Mouse (Mus musculus) intestine, embryonic 14.5 days (tissue): Measurements from ENCODE around the gene Scube3. TPM values are rescaled to one million over a fixed set of nuclear protein-coding genes. Genes with fewer than 3 reads are reported as not detected.
A peak's percentile ranks its signal among the peaks of the same experiment; 100 is the strongest.

ENCODE experiments used
- ATAC-seq: fragments of 200-750 bp; cut with Nextera tagmentation; replicated peaks from 2 replicates; pipeline ENCODE4 v1.8.0; 2017; ENCODE audit warnings: low read depth, moderate number of reproducible peaks, moderate TSS enrichment, moderate library complexity; ENCODE audit not compliant: low FRiP score, low TSS enrichment
- DNase-seq: peaks from one replicate; pipeline ENCODE4 v3.0.0-alpha.2; 2018; ENCODE audit warnings: low spot score
- H3K27ac ChIP-seq: fragments of 300-500 bp; sonication (generic); 2 replicates; pipeline ENCODE4 v1.5.1; 2014; ENCODE audit warnings: low read depth, mild to moderate bottlenecking, control low read depth
- H3K27me3 ChIP-seq: fragments of 300-500 bp; sonication (generic); replicated peaks from 2 replicates; pipeline ENCODE4 v1.6.1; 2014; ENCODE audit warnings: low read length, control low read depth; ENCODE audit not compliant: control insufficient read depth, insufficient read depth
- H3K36me3 ChIP-seq: fragments of 300-500 bp; sonication (generic); 2 replicates; pipeline ENCODE4 v1.6.1; 2014; ENCODE audit warnings: low read length, control low read depth; ENCODE audit not compliant: control insufficient read depth, insufficient read depth
- H3K4me1 ChIP-seq: fragments of 300-500 bp; sonication (generic); replicated peaks from 2 replicates; pipeline ENCODE4 v1.6.1; 2014; ENCODE audit warnings: low read length, control low read depth, mixed read lengths; ENCODE audit not compliant: control insufficient read depth, insufficient read depth
- H3K4me2 ChIP-seq: fragments of 300-500 bp; sonication (generic); 2 replicates; pipeline ENCODE4 v1.6.1; 2014; ENCODE audit warnings: low read length
- H3K4me3 ChIP-seq: fragments of 300-500 bp; sonication (generic); 2 replicates; pipeline ENCODE4 v1.5.1; 2014; ENCODE audit warnings: low read depth, low read length, control low read depth, mixed read lengths
- H3K9ac ChIP-seq: fragments of 300-500 bp; sonication (generic); 2 replicates; pipeline ENCODE4 v1.6.1; 2014; ENCODE audit warnings: mild to moderate bottlenecking, low read length
- H3K9me3 ChIP-seq: fragments of 300-500 bp; sonication (generic); 2 replicates; pipeline ENCODE4 v1.6.1; 2016; ENCODE audit warnings: low read length, control low read depth; ENCODE audit not compliant: control insufficient read depth
- WGBS: fragments of 180-500 bp; shearing (Covaris S2); extraction: QIAGEN DNeasy Blood & Tissue Kit; methylation state at CpG from one replicate; pipeline ENCODE4 v1.1.7; 2014; 5-methylcytosine and 5-hydroxymethylcytosine counted together
- polyA plus RNA-seq: library from polyadenylated mRNA; unstranded; fragments of >200 nt; fragmentation: Nextera tagmentation; extraction: Ambion mirVana; gene quantifications from 2 replicates; pipeline ENCODE4 v1.2.1, GENCODE M21; 2014

Gene Scube3
- polyA plus RNA-seq, 1 experiment from 2014 or later = 3.5 TPM

GRCm38 (mm10) chr17:28150456-28150855, 8.5 kb downstream of the Scube3 start:
- Histone ChIP-seq H3K4me2 (no peak overlapping the region), H3K4me3 (no peak overlapping the region), H3K27me3 (no peaks in the 10 kb centered on the region), H3K9ac (no peak overlapping the region), H3K9me3 (no peaks in the 10 kb centered on the region), H3K36me3 (no peaks in the 10 kb centered on the region), H3K4me1 (peaks cover 4% of the 10 kb centered on the region), H3K27ac (no peak overlapping the region)
- DNase-seq (no peak), ATAC-seq (no peak)
- WGBS = 79% methylated on average over 12 of the region's 12 CpGs

GRCm38 (mm10) chr17:28153095-28153494, 11.2 kb downstream of the Scube3 start:
- ATAC-seq (peak; percentile 39; the same call in 1 of the 2 replicates), DNase-seq (no peak)
- no peaks in the 10 kb centered on the region for H3K9me3 ChIP-seq
- H3K4me1 ChIP-seq = no peaks in the 10 kb centered on the region
- no peaks in the 10 kb centered on the region for H3K27me3 ChIP-seq
- H3K4me2 ChIP-seq = no peak overlapping the region
- H3K27ac ChIP-seq = no peak overlapping the region
- H3K36me3 ChIP-seq = 0 out of 2 replicates have a peak, but pooled peaks cover 4% of the 10 kb centered on the region
- no peak overlapping the region for H3K4me3 ChIP-seq
- WGBS = 77% methylated on average over 6 of the region's 6 CpGs
- H3K9ac ChIP-seq = no peak overlapping the region

GRCm38 (mm10) chr17:28154970-28155369, 13.0 kb downstream of the Scube3 start:
- no peak overlapping the region for H3K4me2 ChIP-seq
- no peak overlapping the region for H3K4me3 ChIP-seq
- 78% methylated on average over 8 of the region's 8 CpGs for WGBS
- no peaks in the 10 kb centered on the region for H3K27me3 ChIP-seq
- ATAC-seq = no peak
- H3K9ac ChIP-seq = no peak overlapping the region
- no peak overlapping the region for H3K27ac ChIP-seq
- H3K36me3 ChIP-seq = 0 out of 2 replicates have a peak, but pooled peaks cover 4% of the 10 kb centered on the region
- H3K9me3 ChIP-seq = no peaks in the 10 kb centered on the region
- DNase-seq = no peak
- H3K4me1 ChIP-seq = no peaks in the 10 kb centered on the region

GRCm38 (mm10) chr17:28160361-28160760, 18.4 kb downstream of the Scube3 start:
- no peaks in the 10 kb centered on the region for H3K27me3 ChIP-seq
- H3K36me3 ChIP-seq = 0 out of 2 replicates have a peak, but pooled peaks cover 4% of the 10 kb centered on the region
- no peaks in the 10 kb centered on the region for H3K4me1 ChIP-seq
- H3K4me2 ChIP-seq = no peak overlapping the region
- H3K9me3 ChIP-seq = no peaks in the 10 kb centered on the region
- H3K9ac ChIP-seq = no peak overlapping the region
- no peak overlapping the region for H3K27ac ChIP-seq
- no peak overlapping the region for H3K4me3 ChIP-seq
- DNase-seq = no peak
- WGBS = 34% methylated on average over 10 of the region's 10 CpGs
- no peak for ATAC-seq

GRCm38 (mm10) chr17:28161310-28161881, 19.5 kb downstream of the Scube3 start:
- 48% methylated on average over 11 of the region's 11 CpGs for WGBS
- H3K27ac ChIP-seq = no peak overlapping the region
- H3K9ac ChIP-seq = no peak overlapping the region
- ATAC-seq (no peak), DNase-seq (no peak)
- H3K36me3 ChIP-seq = 0 out of 2 replicates have a peak, but pooled peaks cover 4% of the 10 kb centered on the region
- H3K4me2 ChIP-seq = no peak overlapping the region
- H3K27me3 ChIP-seq = no peaks in the 10 kb centered on the region
- no peaks in the 10 kb centered on the region for H3K4me1 ChIP-seq
- H3K9me3 ChIP-seq = no peaks in the 10 kb centered on the region
- H3K4me3 ChIP-seq = no peak overlapping the region

- Histone ChIP-seq H3K27ac (no peak overlapping the region), H3K9ac (no peak overlapping the region), H3K4me2 (no peak overlapping the region), H3K27me3 (no peaks in the 10 kb centered on the region), H3K9me3 (no peaks in the 10 kb centered on the region), H3K4me1 (no peaks in the 10 kb centered on the region), H3K4me3 (no peak overlapping the region), H3K36me3 (peaks cover 4% of the 10 kb centered on the region; the same call in 1 of the 2 replicates)
- WGBS = 15% methylated on average over 6 of the region's 6 CpGs
- peak; percentile 90 for DNase-seq
- ATAC-seq = no peak; the same call in 1 of the 2 replicates
Measured at GRCm38 (mm10) chr17:28163666-28164065, 21.7 kb downstream of the Scube3 start.

- Histone ChIP-seq H3K4me1 (peaks cover 17% of the 10 kb centered on the region), H3K9ac (no peak overlapping the region), H3K4me2 (no peak overlapping the region), H3K9me3 (no peaks in the 10 kb centered on the region), H3K36me3 (peaks cover 4% of the 10 kb centered on the region; the same call in 1 of the 2 replicates), H3K27ac (no peak overlapping the region), H3K27me3 (no peaks in the 10 kb centered on the region), H3K4me3 (no peak overlapping the region)
- WGBS = 85% methylated on average over 6 of the region's 6 CpGs
- no peak for ATAC-seq
- DNase-seq = no peak
Measured at GRCm38 (mm10) chr17:28170460-28171305, 28.7 kb downstream of the Scube3 start.

- no peak for DNase-seq
- H3K4me2 ChIP-seq = peak overlapping the region; percentile 7; the same call in 1 of the 2 replicates
Measured at GRCm38 (mm10) chr17:28172690-28173089, 30.7 kb downstream of the Scube3 start.

More at GRCm38 (mm10) chr17:28172690-28173089, 30.7 kb downstream of the Scube3 start:
- no peak overlapping the region for H3K4me3 ChIP-seq
- H3K9ac ChIP-seq = no peak overlapping the region
- WGBS = 42% methylated on average over 9 of the region's 9 CpGs
- no peaks in the 10 kb centered on the region for H3K9me3 ChIP-seq
- no peak overlapping the region for H3K27ac ChIP-seq
- H3K36me3 ChIP-seq = peaks cover 4% of the 10 kb centered on the region; the same call in 1 of the 2 replicates
- ATAC-seq = no peak
- no peaks in the 10 kb centered on the region for H3K27me3 ChIP-seq
- H3K4me1 ChIP-seq = peaks cover 20% of the 10 kb centered on the region
